Mouse (Mus musculus) testis, postnatal 10 days (tissue): ENCODE results near the gene Gsx2.

ENCODE experiments used
- DNase-seq: peaks from one replicate; pipeline ENCODE4 v3.0.0; 2021; ENCODE audit warnings: low spot score

Gsx2 gene

GRCm38 (mm10) chr5:75075383-75075941 is at the start of gene Gsx2:
TSS of gene Gsx2 (plus strand) at chr5:75075601.
- DNase-seq = peak; percentile 45

- DNase-seq = no peak
Measured at GRCm38 (mm10) chr5:75035475-75035874, 39.9 kb upstream of the Gsx2 start.

- DNase-seq = no peak
Measured at GRCm38 (mm10) chr5:75039307-75039706, 36.1 kb upstream of the Gsx2 start.

GRCm38 (mm10) chr5:75043011-75043445 is 32.4 kb upstream of the Gsx2 start:
- no peak for DNase-seq

GRCm38 (mm10) chr5:75043621-75044301 is 31.6 kb upstream of the Gsx2 start:
- no peak for DNase-seq

GRCm38 (mm10) chr5:75044310-75044904 is 31.0 kb upstream of the Gsx2 start, which contains the start of gene Chic2:
TSS of gene Chic2 (minus strand) at chr5:75044774.
- peak; percentile 94 for DNase-seq

GRCm38 (mm10) chr5:75045371-75045770 is 30.0 kb upstream of the Gsx2 start:
- DNase-seq = no peak

- peak; percentile 77 for DNase-seq
Measured at GRCm38 (mm10) chr5:75046681-75047321, 28.6 kb upstream of the Gsx2 start.

GRCm38 (mm10) chr5:75051109-75051508 is 24.3 kb upstream of the Gsx2 start:
- no peak for DNase-seq

GRCm38 (mm10) chr5:75063177-75063576 is 12.2 kb upstream of the Gsx2 start:
- DNase-seq = no peak

GRCm38 (mm10) chr5:75066715-75067114 is 8.7 kb upstream of the Gsx2 start:
- no peak for DNase-seq

GRCm38 (mm10) chr5:75067125-75067756 is 8.2 kb upstream of the Gsx2 start:
- DNase-seq = peak; percentile 77

GRCm38 (mm10) chr5:75070132-75070531 is 5.3 kb upstream of the Gsx2 start:
- no peak for DNase-seq

- DNase-seq = no peak
Measured at GRCm38 (mm10) chr5:75070656-75071375, 4.6 kb upstream of the Gsx2 start.

GRCm38 (mm10) chr5:75071951-75072350 is 3.5 kb upstream of the Gsx2 start:
- DNase-seq = no peak

GRCm38 (mm10) chr5:75072532-75072931 is 2.9 kb upstream of the Gsx2 start:
- no peak for DNase-seq

- DNase-seq = no peak
Measured at GRCm38 (mm10) chr5:75073167-75073566, 2.2 kb upstream of the Gsx2 start.

- no peak for DNase-seq
Measured at GRCm38 (mm10) chr5:75073684-75074083, 1.7 kb upstream of the Gsx2 start.

GRCm38 (mm10) chr5:75074132-75074531 is 1.3 kb upstream of the Gsx2 start:
- DNase-seq = no peak

GRCm38 (mm10) chr5:75074537-75075382 is 641 bp upstream of the Gsx2 start:
- no peak for DNase-seq
